Mouse (Mus musculus) kidney, postnatal 25 days (tissue): ENCODE data around the gene Plcl1.
A peak's percentile ranks its signal among the peaks of the same experiment; 100 is the strongest.
"Not testable (repeated sequence)": the region's sequence is repeated elsewhere in the genome, so short reads cannot be mapped to it uniquely, and the experiment has no call there.

ENCODE experiments used
- DNase-seq, 2 experiments: peaks; one replicate each; pipeline ENCODE4 v3.0.0; 2021; ENCODE audit warnings: mixed read lengths in 2 of 2

The Plcl1 gene

DNA sequence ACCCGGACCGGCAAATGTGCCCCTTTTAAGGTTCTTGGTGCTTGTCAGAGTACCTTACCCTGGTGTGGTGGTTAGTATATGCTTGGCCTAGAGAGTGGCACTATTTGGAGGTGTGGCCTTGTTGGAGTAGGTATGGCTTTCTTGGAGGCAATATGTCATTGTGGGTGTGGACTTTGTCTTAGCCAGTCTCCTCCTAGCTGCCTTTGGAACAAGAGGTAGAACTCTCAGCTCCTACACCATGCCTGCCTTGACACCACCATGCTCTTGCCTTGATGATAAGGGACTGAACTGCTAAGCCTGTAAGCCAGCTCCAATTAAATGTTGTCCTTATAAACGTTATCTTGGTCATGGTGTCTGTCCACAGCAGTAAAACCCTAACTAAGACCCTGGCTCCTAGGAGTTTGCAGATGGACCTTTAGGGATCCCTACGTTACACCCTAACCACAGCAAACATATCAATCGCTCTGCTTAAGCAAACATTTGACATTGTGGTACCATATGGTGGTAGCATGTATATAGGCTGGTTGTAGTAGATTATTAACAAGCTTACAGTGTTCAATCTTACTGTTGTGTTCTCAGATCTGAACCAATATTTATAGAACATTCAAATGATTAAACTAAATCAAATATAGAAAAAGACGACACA lies 39.4 kb downstream of the Plcl1 start:
- no peak for DNase-seq

DNA sequence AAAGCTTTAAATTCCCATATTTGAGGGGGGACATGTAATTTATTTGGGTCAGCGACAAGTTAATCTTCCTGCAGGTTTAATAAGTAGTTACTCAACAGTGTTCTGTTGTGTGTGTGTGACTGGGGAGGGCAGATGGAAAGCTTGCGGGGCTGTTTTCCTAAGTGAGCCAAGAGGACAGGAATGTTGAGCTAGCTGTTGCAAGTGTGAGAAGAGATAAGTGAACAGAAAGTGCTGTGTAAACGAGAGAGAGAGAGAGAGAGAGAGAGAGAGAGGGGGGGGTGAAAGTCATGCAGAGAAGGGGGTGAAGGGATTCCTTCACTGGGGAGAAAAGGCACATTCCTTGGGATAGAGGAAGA lies 39.9 kb downstream of the Plcl1 start:
- DNase-seq, result no peak

DNA sequence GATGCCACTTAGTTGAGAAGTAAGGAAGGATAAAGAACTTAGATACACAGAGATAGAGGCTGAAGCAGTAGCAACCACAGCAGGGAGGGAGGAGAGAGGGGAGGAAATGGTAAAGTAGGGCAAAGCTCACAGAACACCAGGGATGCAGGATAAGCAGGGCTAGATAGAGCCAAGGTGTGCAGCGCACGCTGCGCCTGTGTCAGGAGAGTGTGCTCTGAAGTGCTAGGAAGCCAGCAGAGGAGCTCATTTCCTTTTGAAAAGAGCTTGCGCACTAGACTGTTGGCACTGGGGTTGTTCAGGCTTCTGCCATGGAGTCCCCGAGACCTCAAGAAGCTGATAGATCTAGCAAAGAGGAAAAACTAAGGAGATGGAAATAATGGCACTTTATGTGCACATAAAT lies 40.6 kb downstream of the Plcl1 start:
- no peak for DNase-seq

DNA sequence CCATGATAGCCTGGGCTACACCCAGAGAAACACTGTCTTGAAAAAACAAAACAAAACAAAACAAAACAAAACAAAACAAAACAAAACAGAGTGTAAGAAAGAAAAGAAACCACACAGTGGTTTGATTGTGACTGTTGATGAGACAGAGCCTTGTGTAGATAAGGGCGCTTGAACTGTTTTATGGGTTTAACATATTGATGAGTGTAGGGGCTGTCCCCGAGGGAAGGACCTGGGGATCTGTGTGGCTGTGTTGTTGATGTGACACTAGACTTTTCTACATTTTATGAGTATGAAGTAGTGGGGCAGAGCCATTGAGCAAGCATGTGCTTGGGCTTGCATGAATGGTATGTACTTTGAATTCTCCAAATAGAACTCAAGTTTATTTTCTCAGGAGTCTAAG lies 41.2 kb downstream of the Plcl1 start:
- no peak for DNase-seq

DNA sequence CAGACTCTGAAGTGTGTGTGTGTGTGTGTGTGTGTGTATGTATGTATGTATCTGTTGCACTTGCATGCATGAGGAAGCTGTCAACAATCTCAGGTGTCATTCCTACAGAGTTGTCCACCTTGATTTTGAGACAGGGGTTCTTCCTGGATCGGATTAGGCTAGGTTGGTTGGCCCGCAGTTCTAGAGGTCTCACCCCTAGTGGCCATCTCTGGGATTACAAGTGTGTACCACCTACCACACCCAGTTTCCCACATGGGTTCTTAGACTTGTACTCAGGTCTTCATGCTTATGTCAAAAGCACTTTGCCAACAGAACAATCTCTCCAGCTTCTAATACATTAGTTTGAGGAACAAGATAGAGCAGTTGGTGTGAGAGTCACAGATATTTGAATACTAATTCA lies 41.9 kb downstream of the Plcl1 start:
- no peak for DNase-seq

DNA sequence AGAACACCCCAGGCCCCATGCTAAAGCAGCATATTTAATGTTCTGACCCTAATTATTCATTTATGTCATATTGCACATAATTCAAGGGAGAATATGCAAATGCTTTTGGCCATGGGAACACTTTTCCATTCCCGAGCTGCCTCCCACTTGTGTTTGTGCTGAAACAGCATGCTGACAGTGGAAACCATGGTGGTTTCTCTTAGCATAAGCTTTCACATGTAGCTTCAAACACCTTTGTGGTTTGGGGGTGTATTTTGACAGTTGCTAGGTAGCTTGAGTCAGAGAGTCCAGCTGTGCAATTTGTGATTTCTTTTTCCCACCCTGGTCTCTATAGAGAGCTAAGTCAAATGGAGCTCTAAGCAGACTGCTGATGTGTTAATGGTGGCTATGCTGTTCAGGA lies 42.4 kb downstream of the Plcl1 start:
- DNase-seq, result no peak

DNA sequence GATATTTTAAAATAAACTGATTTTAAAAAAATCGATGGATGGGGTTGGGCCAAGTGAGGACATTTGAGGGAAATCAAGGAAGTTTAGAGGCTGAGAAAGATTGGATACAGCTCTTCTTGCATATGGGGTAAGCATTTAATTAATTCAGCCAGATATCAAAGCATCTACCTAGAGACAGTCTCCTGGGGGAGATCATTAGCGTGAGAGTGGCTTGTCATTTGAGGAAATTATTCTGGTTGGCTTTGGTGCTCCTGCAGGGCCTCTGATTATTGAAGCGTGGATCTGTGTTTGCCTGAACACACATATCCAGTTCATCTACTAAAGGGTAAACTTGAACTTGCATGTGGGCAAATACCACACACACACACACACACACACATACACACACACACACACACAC lies 44.1 kb downstream of the Plcl1 start:
- no peak for DNase-seq

DNA sequence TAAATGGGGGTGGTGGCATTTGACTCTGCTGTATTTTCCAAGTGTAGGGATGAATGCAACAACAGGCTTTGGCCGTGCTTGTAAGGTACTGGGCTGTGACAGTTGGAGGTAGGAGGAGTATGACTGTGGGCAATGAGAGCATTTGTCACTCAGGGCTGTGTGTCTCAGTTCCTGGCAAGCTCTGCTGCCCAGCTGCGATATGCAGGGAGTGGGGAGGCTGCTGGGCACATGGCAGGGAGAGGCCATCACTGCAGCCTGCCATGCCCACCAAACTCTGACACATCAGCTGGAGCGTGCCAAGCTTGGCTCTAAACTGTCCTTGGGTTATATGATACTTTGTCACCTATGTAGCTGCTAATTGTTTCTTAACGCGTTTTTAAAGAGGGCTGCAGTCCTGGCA lies 48.4 kb downstream of the Plcl1 start:
- DNase-seq, result no peak

DNA sequence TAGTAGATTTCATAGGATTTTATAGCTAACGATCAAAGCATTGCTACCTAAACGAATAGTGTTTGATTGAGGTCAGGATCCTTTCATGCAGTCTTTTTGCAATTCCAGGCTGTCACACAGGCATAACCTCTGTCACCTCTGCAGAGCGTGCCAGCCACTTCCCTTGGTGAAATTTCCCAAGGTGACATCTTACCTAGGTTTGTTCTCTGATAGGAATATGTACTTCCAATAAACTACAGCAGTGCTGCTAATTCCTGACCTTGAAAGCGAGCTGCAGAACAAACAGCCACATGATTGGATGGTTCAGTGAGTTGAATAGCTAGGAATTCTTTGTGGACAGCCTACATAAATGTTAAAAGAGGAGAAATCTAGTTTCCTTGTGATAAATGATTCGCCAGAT lies 56.6 kb downstream of the Plcl1 start:
- no peak for DNase-seq

DNA sequence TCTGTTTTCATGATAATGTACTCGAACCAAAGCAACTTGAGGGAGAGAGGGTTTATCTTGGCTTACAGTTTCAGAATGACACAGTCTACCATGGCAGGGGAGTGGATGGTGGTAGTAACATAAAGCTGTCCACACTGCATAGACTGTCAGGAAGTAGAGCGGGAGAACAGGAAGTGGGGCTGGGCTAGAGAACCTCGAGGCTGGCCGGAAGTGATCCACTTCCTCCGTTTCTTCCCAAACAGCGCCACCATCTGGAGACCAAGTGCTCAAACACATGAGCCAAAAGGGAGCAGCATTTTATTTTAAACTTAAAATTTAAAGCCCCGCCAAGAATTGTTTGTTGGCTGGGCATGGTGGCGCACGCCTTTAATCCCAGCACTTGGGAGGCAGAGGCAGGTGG lies 68.0 kb downstream of the Plcl1 start:
- DNase-seq, result no peak

DNA sequence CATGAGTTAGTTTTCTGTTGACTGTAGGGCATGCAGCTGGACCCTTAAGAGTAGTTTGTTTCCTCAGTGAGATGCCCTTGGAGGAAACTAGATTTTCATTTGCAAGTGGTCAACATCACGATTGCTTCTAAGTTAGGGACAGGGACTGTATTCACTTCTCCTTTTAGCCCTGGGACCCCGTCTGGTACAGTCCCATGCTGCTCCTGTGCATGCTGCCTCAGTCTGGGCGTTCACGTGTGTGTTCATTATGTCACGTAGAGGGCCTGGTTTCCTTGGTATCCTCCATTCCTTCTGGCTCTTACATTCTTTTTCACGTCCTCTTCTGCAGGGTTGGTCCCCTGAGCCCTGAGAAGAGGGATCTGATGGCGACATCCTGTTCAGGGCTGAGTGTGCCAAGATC lies 69.3 kb downstream of the Plcl1 start:
- DNase-seq, result no peak

DNA sequence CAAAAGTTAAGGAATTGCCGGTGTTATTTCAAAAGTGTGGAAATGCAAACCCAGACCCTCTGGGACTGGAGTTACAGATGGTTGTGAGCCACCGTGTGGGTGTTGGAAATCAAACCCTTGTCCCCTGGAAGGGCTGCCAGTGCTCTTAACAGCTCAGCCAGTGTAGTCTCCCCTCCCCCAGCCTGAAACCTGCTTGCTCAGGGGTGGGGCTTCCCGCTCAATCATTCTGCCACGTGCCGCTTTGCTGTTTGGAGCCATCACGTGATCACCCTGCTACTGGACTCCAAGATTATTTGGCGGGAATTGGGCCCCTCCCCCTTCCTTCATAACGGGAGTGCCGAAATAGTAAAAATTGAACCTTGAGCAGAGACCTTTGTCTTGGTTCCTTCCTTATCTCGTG lies 81.7 kb downstream of the Plcl1 start:
- DNase-seq, result peak; percentile 20 to 48

DNA sequence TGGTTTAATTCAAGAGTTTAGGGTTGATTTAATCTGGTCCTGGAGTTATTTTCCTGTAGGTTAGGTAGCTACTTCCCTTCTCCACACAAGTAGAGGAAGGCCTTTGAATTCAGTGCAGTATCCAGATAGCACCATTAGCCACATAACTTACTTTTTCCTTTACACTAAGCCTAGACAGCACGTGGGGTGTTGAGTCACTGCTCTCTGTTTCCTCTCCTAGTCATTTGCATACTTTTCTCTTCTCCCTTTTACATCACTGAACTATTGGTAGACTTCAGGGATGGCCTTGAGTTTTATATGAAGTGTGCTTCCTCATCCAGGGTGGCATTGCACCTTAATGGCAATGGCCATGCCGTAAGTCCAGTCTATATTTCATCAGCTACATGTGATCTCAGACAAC lies 82.5 kb downstream of the Plcl1 start:
- DNase-seq, result no peak

DNA sequence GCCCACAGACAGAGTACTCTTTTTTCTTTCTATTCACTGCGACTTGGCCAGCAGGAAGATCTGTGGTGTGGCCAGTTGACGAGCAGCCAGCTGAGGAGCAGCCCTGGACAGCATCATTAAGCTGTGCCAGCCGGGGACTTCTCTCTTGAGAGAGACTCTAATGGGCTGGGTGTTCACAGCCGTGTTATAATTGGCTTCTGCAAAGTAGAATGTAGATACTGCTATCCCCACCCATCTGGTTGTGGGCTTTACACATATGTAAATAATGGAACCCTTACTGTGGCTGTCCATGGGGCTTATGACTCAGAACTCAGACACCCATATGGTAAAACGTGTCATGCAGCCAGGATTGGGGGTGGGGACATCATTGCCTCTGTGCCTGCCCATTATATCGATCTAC lies 83.6 kb downstream of the Plcl1 start:
- DNase-seq, result peak in 1 of 2 experiments; percentile 30

DNA sequence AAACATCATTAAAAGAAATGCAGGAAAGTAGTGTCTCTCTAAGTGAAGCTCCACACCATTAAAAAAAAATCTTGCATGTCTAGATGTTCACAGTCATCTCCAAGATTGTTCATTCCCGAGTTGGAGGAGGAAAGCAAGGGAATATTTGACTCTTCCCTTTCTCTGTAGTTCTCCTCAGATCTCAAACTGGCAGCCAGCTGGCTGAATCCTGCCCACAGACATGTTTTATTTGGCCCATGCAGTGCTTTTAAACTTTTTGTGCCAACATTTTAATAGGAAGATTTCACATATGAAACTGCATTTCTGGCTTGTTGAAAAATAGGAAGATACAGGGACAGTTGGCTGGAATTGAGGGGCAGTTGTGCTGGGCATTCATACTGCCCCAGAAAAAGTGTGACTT lies 94.2 kb downstream of the Plcl1 start:
- no peak for DNase-seq

DNA sequence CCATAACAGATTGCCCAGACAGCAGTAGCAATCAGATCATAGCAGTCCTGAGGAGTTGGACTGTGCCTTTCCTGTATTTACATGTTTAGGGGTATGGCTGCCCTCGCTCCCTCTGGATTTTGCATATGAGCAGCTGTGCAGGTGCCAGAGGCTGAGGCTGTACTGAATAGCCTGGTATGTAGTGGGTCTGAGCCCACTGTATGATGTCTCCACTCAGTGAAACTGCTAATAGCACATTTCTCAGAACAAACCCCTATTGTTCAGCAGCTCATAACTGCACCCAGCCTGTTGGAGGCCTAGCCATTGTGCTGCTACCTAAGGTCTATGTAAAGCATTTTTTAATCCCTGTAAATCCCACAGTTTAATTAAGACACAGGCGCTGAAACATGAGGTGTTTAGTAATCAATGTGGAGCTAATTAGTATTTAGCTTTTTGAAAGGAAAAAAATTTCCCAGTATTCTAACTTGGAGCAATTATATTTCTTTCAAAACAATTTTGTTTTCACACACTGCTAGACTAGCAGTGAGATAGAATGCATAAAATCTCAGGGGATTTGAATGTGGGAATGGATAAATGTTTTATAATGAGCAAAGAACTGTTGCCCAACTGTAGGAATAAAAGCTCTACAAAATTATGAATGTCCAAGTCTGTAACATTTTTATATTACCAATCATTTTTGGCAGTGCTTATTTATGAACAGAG lies 95.4 kb downstream of the Plcl1 start:
- DNase-seq, result no peak

DNA sequence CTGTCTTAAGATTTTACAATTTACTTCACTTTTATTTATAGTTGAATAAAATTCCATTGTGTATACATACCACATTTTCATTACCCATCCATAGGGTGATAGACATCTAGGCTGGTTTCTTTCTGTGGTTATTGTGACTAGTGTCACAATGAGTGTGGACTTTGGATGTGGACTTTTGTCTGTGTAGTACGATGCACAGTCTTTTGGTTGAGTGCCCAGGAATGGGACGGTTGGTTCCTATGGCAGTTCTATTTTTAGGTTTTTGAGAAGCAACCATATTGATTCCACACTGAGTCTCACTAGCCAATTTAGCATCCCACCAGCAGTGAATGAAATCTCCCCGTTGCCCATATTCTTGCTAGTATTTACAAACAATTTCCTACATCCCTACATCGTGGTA lies 100.1 kb downstream of the Plcl1 start:
- no peak for DNase-seq

DNA sequence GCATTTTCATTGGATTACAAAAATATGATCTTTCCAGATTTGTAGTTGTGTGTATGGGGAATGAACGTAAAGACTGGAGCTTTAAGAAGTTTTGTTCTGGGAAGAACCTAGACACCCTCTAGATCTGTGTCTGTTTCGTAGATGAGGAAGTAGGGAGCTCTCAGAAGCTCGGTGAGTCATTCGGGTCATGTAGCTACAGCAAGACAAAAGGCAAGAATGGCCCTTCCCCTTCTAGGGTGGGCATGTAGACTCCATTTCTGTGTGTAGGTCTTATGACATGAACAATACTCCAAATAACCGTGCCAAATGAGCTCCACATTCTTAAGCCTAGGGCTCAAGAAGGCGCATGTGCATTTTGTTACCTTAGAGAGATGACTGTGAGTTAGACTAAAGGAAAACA lies 101.3 kb downstream of the Plcl1 start:
- DNase-seq, result no peak

DNA sequence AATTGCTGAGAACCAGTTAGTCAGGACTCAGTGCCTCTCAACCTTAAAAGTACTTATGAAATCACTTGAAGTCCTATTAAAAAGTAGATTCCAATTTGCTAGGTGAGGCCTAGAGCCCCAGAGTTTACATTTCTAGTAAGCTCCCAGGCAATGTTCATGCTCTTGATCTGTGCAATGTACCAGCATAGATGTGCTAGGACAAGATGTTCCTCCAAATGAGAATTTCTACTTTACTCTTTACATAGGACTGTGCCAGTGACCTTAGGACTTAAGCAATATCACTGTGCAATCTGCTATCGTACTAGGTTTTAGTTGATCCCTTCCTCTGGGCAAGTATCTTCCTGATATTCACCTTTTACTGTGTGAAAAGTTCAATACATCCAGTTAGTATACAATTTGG lies 103.9 kb downstream of the Plcl1 start:
- DNase-seq, result no peak

DNA sequence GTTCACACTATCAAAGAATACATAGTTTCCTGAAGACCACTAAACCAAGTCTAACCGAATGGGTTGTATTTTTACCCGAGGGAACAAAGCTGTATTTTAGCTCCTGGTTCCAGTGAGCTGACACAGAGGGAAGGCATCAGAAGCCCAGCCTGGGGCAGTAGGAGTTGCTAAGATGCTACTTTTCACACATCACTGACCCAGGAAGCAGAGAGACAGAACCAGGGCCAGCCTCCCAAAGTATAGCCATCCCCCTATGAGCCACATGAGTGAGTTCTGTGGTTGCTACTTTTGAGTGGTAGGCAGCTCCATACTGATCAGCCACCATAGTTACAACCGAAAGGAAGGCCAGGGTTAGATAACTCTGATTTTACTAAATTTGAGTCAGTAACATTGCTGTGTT lies 106.4 kb downstream of the Plcl1 start:
- no peak for DNase-seq

DNA sequence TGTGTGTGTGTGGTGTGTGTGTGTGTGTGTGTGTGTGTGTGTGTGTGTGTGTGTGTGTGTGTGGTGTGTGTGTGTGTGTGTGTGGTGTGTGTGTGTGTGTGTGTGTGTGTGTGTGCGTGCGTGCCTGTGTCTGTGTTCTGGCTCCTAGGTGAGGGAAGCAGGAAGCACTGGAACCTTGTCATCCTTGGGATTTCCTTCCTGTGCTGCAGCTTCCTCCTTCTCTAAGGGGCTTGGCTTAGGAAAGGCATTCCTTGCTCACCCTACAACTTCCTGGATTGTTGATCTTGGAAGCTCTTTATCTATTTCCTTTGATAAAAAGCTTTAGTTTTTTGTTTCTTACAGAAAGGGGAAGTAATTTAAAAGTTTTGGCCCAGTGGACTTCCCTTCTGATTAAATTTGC lies 107.1 kb downstream of the Plcl1 start:
- not testable (repeated sequence) for DNase-seq

DNA sequence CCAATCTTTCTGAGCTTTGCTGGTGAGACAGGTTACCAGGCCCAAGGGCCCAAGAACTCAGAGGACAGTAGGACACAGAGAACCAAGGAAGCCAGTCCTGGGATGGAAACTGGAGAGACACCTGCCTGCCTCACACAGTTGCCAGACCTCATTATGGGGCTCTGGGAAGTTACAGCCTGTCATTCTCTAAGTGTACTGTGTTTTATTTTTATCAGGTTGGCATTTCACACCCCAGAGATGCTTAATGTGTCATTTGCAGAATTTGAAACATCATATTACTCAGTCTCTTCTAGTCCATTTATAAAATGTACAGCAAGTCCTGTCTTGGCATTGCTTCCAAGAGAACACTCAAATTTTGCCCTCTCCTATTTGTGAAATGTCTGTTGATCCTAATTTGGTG lies 111.5 kb downstream of the Plcl1 start:
- DNase-seq, result no peak

DNA sequence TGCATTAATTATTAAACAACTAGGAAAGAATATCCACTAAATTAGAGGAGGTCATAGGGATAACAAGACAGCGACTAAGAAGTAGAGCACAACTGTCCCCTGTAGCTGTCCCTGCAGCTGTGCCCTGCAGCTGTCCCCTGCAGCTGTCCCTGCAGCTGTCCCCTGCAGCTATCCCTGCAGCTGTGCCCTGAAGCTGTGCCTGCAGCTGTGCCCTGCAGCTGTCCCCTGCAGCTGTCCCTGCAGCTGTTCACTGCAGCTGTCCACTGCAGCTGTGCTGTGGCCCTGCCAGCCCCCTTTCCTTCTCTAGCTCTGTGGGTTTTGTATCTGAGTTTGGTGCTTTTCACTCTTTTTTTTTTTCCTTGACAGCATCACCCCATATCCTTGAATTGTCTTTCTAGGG lies 118.2 kb downstream of the Plcl1 start:
- no peak for DNase-seq

DNA sequence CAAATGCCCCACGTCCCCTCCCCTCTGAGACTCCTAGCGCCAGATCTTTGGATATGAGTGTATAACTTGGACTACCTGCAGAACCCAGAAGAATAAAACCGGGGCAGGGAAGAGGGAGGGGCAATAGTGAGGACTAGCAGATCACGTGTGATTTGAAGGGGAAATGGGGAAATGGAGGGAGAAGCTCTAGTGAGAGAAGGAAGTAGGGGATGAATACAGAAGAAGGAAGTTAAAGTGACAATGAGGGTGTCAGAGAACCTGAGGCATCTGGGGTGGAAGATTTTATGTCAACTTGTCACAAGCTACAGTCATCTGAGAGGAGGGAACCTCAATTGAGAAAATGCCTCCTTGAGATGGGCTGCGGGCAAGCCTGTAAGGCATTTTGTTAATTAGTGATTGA lies 119.4 kb downstream of the Plcl1 start:
- no peak for DNase-seq

DNA sequence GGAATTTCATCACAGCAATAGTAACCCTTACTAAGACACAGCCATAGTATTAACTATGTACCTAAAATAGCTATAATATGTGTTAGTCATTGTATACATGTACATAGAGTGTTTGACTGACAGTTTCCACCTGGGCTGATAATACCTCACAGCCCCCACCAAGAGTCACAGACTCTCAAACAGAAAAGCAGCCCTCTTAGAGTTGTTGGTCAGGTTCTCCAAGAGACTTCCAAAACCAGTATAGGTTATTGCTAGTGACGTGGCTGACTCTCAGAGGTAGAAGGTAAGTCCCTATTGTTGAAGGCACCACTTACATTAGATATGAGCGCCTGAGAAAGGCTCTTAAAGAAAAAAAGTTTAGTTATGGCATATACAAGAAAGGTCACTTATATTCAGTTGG lies 120.0 kb downstream of the Plcl1 start:
- DNase-seq, result no peak
